Mouse (Mus musculus): ENCODE measurements around the gene Pmp22.

DNA sequence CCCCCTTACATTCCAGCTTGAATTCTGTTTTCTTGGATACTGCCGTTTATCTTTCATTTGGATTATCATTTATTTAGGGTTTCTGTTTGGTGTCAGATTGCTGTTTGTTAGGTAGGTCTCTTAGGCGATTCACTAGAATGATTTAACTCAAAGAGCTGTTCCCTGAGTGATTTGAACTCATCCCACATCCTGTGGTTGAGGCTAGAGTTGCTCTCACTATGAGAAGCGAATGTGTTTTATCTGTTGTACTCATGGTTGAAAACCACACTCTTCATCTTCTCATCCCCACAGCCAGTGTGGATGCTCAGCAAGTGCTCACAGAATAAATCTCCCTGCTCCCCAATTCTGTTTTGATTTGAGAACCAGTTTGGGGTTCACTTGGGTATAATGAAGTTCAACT is 19.5 kb downstream of the Pmp22 start:
- TF ChIP-seq GATA1 (IDR thresholded peaks at IDR 0.05; ENCODE audit: borderline replicate concordance, low read length) (no peak), FLI1 (IDR thresholded peaks at IDR 0.05; ENCODE audit: low read length) (no peak)

Measured in megakaryocyte, embryonic 14.5 days (primary cell).